Mouse (Mus musculus) adrenal gland, postnatal 25 days (tissue): ENCODE measurements at regions not wholly inside any gene's neighbourhood (a gene's known extent, or its start where the extent isn't known, plus 50 kb on each side); places are given as distances from the start of the nearest gene placed in this dataset.

Source experiments
- DNase-seq: peaks from one replicate; pipeline ENCODE4 v3.0.0; 2021; ENCODE audit warnings: mixed read lengths

GRCm38 (mm10) chr13:6178362-6179070, 317.2 kb downstream of the Klf6 start:
- no peak for DNase-seq

GRCm38 (mm10) chr13:6189133-6189532, 327.9 kb downstream of the Klf6 start:
- DNase-seq, result no peak

GRCm38 (mm10) chr13:6189566-6189965, 328.3 kb downstream of the Klf6 start:
- DNase-seq, result no peak

GRCm38 (mm10) chr13:6191186-6191914, 330.1 kb downstream of the Klf6 start:
- DNase-seq, result no peak

GRCm38 (mm10) chr13:6191915-6192295, 330.6 kb downstream of the Klf6 start:
- DNase-seq, result no peak

- no peak for DNase-seq
Measured at GRCm38 (mm10) chr13:6196690-6197089, 335.4 kb downstream of the Klf6 start.

- DNase-seq, result no peak
Measured at GRCm38 (mm10) chr13:6199107-6199506, 337.8 kb downstream of the Klf6 start.

- no peak for DNase-seq
Measured at GRCm38 (mm10) chr13:6201516-6201915, 340.2 kb downstream of the Klf6 start.

- no peak for DNase-seq
Measured at GRCm38 (mm10) chr13:6204801-6205200, 343.1 kb upstream of the Pitrm1 start.

- no peak for DNase-seq
Measured at GRCm38 (mm10) chr13:6212550-6212949, 335.4 kb upstream of the Pitrm1 start.

GRCm38 (mm10) chr13:6214189-6214588, 333.8 kb upstream of the Pitrm1 start:
- no peak for DNase-seq

- DNase-seq, result no peak
Measured at GRCm38 (mm10) chr13:6226087-6226643, 321.8 kb upstream of the Pitrm1 start.

GRCm38 (mm10) chr13:6228278-6228677, 319.7 kb upstream of the Pitrm1 start:
- no peak for DNase-seq

GRCm38 (mm10) chr13:6235394-6235793, 312.6 kb upstream of the Pitrm1 start:
- DNase-seq, result no peak

- no peak for DNase-seq
Measured at GRCm38 (mm10) chr13:6236503-6236902, 311.4 kb upstream of the Pitrm1 start.

GRCm38 (mm10) chr13:6237201-6237600, 310.7 kb upstream of the Pitrm1 start:
- DNase-seq, result no peak

- no peak for DNase-seq
Measured at GRCm38 (mm10) chr13:6240855-6241254, 307.1 kb upstream of the Pitrm1 start.

- DNase-seq, result no peak
Measured at GRCm38 (mm10) chr13:6241472-6242123, 306.4 kb upstream of the Pitrm1 start.

GRCm38 (mm10) chr13:6250106-6250505, 297.8 kb upstream of the Pitrm1 start:
- no peak for DNase-seq

GRCm38 (mm10) chr13:6251025-6251862, 296.7 kb upstream of the Pitrm1 start:
- DNase-seq, result no peak

- no peak for DNase-seq
Measured at GRCm38 (mm10) chr13:6252100-6252499, 295.8 kb upstream of the Pitrm1 start.

- no peak for DNase-seq
Measured at GRCm38 (mm10) chr13:6255303-6255702, 292.6 kb upstream of the Pitrm1 start.
